Mouse (Mus musculus): Measurements from ENCODE around the gene Fam169b. TPM values are rescaled to one million over a fixed set of nuclear protein-coding genes. Genes with fewer than 3 reads are reported as not detected.

Fam169b gene
- polyA plus RNA-seq, 1 experiment: not detected

DNA sequence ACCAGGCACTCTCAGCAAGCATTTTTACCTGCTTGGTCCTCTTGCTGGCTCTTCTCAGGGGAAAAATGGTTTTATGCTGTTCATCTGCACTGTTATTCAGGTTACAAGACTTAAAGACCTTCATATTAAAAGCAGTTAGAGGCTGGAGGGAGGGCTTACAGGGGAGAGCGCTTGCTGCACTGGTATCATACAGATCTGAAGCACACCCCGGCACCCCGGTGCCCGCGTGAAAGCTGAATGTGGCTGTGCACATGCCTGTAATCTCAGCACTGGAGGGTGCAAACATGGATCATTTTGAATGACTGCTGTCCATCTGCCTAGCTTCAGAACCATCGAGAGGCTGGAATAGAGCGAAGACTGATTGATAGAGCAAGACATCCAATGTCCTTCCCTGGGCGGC is 15.4 kb downstream of the Fam169b start:
- WGBS: 96% methylated on average over 8 of the region's 8 CpGs
- TF ChIP-seq POLR2A (IDR thresholded peaks at IDR 0.05; ENCODE audit: insufficient read depth, low read depth, low read length): no peak
- no peak for TF ChIP-seq CTCF (IDR thresholded peaks at IDR 0.05; ENCODE audit: insufficient read depth, low read depth, low read length)
- H3K4me1 ChIP-seq (ENCODE audit: control insufficient read depth, insufficient read depth, low read length): no peaks in the 10 kb centered on the region
- no peak overlapping the region for H3K27ac ChIP-seq (ENCODE audit: insufficient read depth, low read depth, low read length)
- no peak overlapping the region for H3K4me3 ChIP-seq (ENCODE audit: insufficient read depth, low read depth, low read length)

DNA sequence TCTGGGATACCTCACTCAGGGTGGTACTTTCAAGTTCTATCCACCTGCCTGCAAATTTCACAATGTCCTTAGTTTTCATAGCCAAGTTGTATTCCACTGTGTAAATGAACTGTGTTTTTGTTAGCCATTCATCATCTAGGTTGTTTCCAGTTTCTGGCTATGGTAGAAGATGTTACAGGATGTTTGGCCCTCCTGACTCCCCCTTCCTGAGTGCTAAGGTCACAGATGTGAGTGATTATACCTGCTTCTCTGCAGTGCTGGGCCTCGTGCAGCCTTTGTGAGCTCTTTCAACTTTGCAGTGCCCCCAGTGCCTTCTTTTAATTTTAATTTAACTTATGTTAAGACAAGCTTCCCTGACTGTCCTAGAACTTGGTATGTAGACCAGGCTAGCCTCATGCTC is 18.0 kb downstream of the Fam169b start:
- WGBS: 87% methylated on average over 1 of the region's 1 CpGs
- Histone ChIP-seq H3K27ac (ENCODE audit: insufficient read depth, low read depth, low read length) (no peak overlapping the region), H3K4me3 (ENCODE audit: insufficient read depth, low read depth, low read length) (no peak overlapping the region), H3K4me1 (ENCODE audit: control insufficient read depth, insufficient read depth, low read length) (no peaks in the 10 kb centered on the region)
- no peak for TF ChIP-seq POLR2A (IDR thresholded peaks at IDR 0.05; ENCODE audit: insufficient read depth, low read depth, low read length)
- TF ChIP-seq CTCF (IDR thresholded peaks at IDR 0.05; ENCODE audit: insufficient read depth, low read depth, low read length): no peak

DNA sequence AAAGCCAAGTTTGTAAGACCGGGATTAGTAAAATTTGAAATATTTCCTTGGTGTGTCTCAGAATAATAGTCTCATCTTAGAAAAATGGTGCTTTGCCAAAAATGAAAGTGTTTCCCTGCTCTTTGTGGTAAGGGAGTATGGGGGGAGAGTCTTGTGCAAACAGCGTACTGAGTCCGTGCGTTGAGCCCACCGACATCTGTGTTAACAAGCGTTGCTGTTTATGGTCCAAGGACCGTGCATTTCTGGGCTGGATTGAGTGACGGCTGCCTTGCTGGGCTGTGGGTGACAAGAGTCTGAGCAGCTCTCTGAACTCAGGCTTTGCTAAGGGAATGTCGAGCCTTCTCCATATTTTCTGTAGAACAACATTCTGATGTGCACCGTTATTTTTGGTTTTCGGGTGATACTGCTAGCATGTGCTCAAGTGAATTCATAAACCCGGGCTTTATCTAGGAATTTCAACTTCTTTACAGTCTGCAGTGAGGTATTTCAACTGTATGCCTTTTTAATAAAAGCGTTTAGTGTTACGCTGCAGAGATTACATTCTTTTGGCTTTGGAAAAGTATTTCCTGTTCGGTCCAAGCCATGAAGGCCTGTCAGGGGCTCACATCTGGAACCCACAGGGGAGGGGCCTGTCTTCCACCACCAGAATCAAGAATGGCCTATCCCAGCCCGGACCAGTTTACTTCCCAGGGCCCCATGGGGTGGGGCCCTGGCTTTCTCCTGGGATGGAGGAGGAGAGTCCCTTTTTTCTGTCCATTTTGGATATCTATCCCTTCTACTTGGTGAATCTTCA is 20.6 kb downstream of the Fam169b start:
- WGBS: 76% methylated on average over 16 of the region's 16 CpGs
- TF ChIP-seq CTCF (IDR thresholded peaks at IDR 0.05; ENCODE audit: insufficient read depth, low read depth, low read length) (no peak), POLR2A (IDR thresholded peaks at IDR 0.05; ENCODE audit: insufficient read depth, low read depth, low read length) (no peak)
- Histone ChIP-seq H3K4me3 (ENCODE audit: insufficient read depth, low read depth, low read length) (no peak overlapping the region), H3K27ac (ENCODE audit: insufficient read depth, low read depth, low read length) (no peak overlapping the region), H3K4me1 (ENCODE audit: control insufficient read depth, insufficient read depth, low read length) (no peaks in the 10 kb centered on the region)

DNA sequence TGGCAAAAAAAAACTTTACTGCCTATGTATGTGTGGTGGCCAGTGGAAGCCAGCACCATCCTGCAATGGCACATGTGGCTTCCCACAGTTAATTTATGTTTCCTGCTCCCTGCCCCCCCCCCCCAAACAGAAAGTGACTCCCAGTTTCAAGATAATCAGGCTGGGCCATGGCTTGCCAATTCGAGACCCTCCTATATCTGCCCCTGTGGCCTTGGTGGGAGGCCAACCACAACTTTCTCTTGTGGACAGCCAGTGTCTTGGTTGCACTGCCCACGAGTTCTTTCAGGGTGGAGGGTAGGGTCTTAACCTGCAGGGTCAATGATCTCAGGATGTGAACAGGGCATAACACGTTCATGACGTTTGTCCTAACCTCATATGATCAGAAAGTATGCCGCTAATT is 22.8 kb downstream of the Fam169b start:
- no peak overlapping the region for H3K4me3 ChIP-seq (ENCODE audit: insufficient read depth, low read depth, low read length)
- TF ChIP-seq POLR2A (IDR thresholded peaks at IDR 0.05; ENCODE audit: insufficient read depth, low read depth, low read length) (no peak), CTCF (IDR thresholded peaks at IDR 0.05; ENCODE audit: insufficient read depth, low read depth, low read length) (no peak)
- H3K4me1 ChIP-seq (ENCODE audit: control insufficient read depth, insufficient read depth, low read length): no peaks in the 10 kb centered on the region
- H3K27ac ChIP-seq (ENCODE audit: insufficient read depth, low read depth, low read length): no peak overlapping the region
- WGBS: 90% methylated on average over 5 of the region's 5 CpGs

DNA sequence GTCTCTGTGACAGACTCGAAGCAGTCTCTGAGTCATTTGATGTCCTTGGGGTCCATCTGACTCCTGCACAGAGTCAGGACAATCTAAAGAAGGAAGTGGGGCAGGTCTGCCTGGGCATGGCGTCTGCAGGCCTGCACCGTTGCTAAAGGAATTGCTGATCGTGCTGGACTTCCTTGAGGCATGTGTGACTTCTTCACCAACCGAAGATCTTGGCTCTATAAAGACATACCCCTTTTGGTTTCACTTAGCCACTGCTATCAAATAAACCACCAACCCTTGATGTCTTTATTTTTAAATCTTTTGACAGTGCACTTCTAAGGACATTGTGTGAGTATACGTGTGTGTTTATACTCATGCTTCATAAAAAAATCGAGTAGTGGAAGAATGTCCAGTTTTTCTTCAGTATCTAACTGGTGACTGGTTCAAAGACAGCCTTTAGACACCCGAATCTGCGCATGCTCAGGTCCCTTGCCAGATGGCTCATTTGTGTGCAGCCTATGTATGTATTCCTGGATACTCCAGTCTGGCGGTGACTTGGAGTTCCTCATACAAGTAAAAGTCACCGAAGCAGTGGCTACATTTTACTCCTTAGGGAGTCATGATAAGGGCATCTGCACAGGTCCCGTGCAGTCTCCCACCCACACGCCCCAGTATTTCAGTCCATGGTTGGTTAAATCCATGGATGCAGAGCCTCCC is 24.9 kb downstream of the Fam169b start:
- TF ChIP-seq CTCF (IDR thresholded peaks at IDR 0.05; ENCODE audit: insufficient read depth, low read depth, low read length): no peak
- no peak for TF ChIP-seq POLR2A (IDR thresholded peaks at IDR 0.05; ENCODE audit: insufficient read depth, low read depth, low read length)
- 91% methylated on average over 13 of the region's 13 CpGs for WGBS
- H3K4me3 ChIP-seq (ENCODE audit: insufficient read depth, low read depth, low read length): no peak overlapping the region
- no peak overlapping the region for H3K27ac ChIP-seq (ENCODE audit: insufficient read depth, low read depth, low read length)
- 0 out of 2 replicates have a peak, but pooled peaks cover 2% of the 10 kb centered on the region for H3K4me1 ChIP-seq (ENCODE audit: control insufficient read depth, insufficient read depth, low read length)

DNA sequence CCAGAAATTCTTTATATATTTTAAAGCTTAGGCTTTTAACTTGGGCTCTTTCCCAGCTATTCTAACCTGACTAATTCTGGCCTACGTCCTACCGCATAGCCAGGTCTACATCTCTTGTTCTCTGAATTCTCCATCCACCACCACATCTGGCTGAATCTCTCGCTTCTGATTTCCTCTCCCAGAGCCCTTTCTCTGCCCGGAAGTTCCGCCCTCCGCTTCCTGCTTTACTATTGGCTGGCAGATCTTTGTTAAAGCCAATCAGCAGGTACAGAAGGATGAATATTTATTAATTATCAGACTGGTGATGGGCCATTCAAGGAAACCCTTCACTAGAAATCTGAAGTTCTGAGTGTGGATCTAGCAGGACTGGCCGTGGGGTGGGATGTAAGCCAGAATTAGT is 27.5 kb downstream of the Fam169b start:
- no peak overlapping the region for H3K4me3 ChIP-seq (ENCODE audit: insufficient read depth, low read depth, low read length)
- H3K27ac ChIP-seq (ENCODE audit: insufficient read depth, low read depth, low read length): no peak overlapping the region
- H3K4me1 ChIP-seq (ENCODE audit: control insufficient read depth, insufficient read depth, low read length): 0 out of 2 replicates have a peak, but pooled peaks cover 2% of the 10 kb centered on the region
- 87% methylated on average over 7 of the region's 7 CpGs for WGBS
- no peak for TF ChIP-seq CTCF (IDR thresholded peaks at IDR 0.05; ENCODE audit: insufficient read depth, low read depth, low read length)
- no peak for TF ChIP-seq POLR2A (IDR thresholded peaks at IDR 0.05; ENCODE audit: insufficient read depth, low read depth, low read length)

DNA sequence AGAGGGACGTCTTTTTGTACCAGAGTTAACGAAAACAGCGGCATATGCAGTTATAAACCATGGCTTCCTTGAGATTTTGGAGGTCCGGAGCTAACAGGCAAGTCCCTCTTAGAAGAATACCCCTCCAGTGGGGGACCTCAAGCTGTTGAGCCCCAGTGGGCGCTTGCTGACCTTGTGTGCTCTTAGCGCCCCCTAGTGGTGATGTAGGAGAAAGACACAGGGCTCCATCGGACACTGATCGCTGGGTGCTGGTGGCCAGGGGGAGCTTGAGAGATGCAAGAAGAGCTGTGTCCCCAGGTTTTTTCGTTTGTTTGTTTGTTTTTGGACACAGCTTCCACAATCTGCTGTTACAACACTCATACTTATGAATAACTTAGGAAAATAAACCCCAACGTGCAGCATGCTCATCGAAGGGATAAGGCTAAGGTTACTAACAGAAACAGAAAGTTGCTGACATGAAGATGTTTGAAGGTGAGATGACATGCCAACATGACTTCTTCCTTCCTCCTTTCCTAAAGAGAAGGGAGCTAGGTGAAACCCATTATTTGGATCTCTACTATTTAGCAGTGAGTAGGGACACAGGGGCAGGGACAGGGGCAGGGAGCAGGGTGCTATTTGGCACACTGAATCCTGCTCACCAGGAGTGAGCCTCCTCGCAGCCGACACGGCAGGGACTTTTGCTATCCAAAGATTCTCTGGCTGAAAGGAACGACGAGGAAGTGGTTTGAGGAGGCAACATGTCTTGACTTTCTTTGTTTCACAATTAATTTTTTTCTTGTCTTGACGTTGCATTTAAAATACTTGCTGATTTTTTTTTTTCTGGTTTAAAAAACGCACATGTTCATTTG is 29.2 kb downstream of the Fam169b start:
- no peak for TF ChIP-seq POLR2A (IDR thresholded peaks at IDR 0.05; ENCODE audit: insufficient read depth, low read depth, low read length)
- TF ChIP-seq CTCF (IDR thresholded peaks at IDR 0.05; ENCODE audit: insufficient read depth, low read depth, low read length): peak; percentile 91
- WGBS: 17% methylated on average over 18 of the region's 18 CpGs
- Histone ChIP-seq H3K4me1 (ENCODE audit: control insufficient read depth, insufficient read depth, low read length) (0 out of 2 replicates have a peak, but pooled peaks cover 2% of the 10 kb centered on the region), H3K27ac (ENCODE audit: insufficient read depth, low read depth, low read length) (no peak overlapping the region), H3K4me3 (ENCODE audit: insufficient read depth, low read depth, low read length) (peak overlapping the region; percentile 16)

DNA sequence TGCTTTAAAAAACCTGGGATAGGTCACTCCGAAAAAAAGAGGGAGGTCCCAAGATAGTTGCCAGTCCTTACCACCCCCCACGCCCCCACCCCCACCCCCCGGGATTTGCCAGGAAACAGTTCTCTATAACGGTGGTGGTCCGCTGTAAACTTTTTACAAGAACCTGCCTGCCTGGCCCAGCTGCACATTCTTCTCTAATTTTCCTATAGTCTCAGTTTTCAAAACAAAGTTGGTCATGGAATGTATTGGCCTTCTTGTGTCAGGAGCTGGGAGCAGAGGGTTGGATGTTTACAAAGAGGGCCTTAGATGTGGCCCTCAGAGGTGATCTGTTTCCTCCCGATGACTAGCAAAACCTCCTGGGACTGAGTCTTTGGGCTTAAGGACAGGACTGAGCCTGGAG is 30.0 kb downstream of the Fam169b start:
- 74% methylated on average over 6 of the region's 6 CpGs for WGBS
- Histone ChIP-seq H3K27ac (ENCODE audit: insufficient read depth, low read depth, low read length) (no peak overlapping the region), H3K4me3 (ENCODE audit: insufficient read depth, low read depth, low read length) (no peak overlapping the region), H3K4me1 (ENCODE audit: control insufficient read depth, insufficient read depth, low read length) (0 out of 2 replicates have a peak, but pooled peaks cover 2% of the 10 kb centered on the region)
- no peak for TF ChIP-seq CTCF (IDR thresholded peaks at IDR 0.05; ENCODE audit: insufficient read depth, low read depth, low read length)
- no peak for TF ChIP-seq POLR2A (IDR thresholded peaks at IDR 0.05; ENCODE audit: insufficient read depth, low read depth, low read length)

Measured in olfactory bulb, adult 2 months (tissue).